Mouse (Mus musculus) MN1 (cell line): ENCODE data around the gene Mapk8.

Experiments
- DNase-seq: peaks from one replicate; pipeline ENCODE4 v3.0.0-alpha.2; 2016; ENCODE audit warnings: low spot score

The Mapk8 gene

GRCm38 (mm10) chr14:33348146-33348545, 98.8 kb downstream of the Mapk8 start:
- no peak for DNase-seq

GRCm38 (mm10) chr14:33347738-33348137, 99.2 kb downstream of the Mapk8 start:
- no peak for DNase-seq

GRCm38 (mm10) chr14:33346546-33346945, 100.4 kb downstream of the Mapk8 start:
- no peak for DNase-seq

DNA sequence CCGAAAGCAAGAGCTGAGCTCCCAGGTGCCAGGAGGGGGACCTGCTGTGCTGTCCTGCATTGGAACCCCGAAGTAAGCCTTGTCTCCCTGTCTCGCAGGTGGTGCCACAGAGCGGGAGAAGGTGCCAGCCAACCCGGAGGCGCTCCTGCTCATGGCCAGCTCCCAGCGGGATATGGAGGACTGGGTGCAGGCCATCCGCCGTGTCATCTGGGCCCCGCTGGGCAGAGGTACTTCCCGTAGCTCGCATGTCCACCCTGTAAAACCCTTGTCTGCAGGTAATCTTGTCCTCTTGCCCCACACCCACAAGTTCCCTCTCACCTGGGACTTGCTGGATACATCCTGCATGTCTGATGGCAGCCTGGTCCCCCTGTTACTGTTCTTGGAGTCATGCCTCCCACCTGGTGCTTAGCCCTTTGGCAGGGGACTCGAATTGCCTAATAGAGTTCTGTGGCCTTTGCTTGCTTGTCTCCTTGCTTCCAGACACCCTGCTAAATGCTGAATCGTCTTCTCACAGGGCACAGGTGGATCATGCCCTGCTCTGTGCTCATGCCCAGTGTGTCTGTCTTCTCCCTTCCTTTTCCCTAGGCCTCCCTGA, 103.7 kb downstream of the Mapk8 start:
- DNase-seq: no peak

GRCm38 (mm10) chr14:33338684-33339083, 108.3 kb downstream of the Mapk8 start:
- no peak for DNase-seq

DNA sequence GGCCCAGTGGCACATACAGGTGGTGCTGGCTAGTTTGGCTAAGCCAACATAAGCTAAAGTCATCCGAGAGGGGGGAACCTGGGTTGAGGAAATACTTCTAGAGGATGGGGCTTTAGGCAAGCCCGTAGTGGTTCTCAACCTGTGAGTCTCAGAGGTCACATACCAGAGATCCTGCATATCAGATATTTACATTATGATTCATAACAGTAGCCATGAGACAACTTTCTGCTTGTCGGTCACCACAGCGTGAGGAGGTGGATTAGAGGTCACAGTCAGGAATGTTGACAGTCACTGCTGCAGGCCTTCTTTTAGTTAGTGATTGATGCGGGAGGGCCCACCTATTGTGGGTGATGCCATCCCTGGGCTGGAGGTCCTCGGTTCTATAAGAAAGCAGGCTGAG, 111.2 kb downstream of the Mapk8 start:
- no peak for DNase-seq

DNA sequence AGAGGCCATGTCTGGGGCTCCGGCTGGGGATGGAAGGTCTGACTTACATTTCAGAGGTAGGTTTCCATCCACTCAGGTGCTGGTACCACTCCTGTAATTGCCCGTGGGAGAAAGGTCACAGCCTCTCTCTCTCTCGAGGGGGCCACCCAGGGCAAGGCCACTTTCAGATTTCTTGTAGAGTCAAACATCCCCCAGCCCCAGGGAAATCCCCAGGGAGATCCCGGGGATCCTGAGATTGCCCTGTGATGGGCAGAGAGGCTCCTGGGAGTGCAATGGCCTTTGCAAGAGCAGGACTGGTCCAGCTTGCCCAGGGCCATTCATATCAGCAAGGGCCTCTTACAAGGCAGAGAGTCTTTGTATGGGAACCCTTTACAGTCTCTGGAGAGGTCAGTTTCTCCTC, 112.6 kb downstream of the Mapk8 start:
- DNase-seq: no peak

DNA sequence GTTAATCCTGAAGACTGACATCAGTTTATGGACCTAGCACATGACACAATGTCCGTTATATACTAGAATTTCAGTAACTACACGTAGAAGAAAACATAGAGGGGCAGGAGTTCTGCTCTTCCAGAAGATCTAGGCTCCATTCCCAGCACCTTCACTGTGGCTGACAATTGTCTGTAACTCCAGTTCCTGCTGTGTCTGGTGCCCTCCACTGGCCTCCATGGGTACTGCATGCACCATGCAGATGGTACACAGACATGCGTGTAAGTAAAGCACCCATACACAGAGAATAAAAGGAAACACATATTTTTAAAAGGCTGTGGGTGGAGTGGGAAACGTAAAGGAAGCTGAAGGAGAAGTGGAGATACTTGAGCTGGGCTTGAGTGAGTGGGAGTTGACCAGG, 113.1 kb downstream of the Mapk8 start:
- DNase-seq: no peak

DNA sequence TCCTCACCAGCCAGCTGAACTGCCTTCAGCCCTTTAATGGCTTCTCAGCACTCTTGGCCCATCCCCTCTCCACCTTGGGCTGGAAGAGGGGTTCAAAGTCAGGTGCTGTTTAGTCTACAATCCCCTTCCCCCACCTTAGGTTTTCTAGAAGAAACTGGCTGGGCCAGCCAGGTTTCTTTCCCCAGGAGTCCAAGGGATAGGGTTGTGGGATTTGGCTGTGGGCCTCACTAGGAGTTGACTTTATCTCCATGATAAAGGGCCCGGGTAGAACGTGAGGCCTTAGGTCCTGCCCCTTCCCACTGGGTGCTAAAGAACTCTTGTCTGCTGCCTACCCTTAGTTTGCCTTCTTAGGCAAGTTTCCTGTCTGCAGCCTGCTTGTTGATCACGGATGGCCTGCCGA, 115.3 kb downstream of the Mapk8 start:
- no peak for DNase-seq

DNA sequence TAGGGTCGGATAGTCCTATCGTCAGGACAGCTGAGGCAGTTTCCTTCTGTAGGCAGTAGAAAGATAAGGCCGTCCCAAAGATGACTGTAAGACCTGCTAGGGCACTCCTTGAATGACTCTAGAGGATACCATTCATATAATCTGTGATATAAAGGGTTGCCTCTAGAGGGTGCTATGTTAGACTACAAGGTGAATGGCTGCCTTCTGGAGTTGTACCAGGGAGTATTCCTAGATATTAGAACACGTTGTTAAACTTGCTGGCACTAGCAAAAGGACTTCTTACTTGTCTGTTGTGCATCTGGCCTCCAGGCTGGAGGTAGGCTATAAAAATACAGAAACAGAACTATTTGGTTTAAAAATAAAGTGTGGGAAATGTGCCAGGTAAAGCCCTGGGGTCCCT, 116.0 kb downstream of the Mapk8 start:
- DNase-seq: no peak

DNA sequence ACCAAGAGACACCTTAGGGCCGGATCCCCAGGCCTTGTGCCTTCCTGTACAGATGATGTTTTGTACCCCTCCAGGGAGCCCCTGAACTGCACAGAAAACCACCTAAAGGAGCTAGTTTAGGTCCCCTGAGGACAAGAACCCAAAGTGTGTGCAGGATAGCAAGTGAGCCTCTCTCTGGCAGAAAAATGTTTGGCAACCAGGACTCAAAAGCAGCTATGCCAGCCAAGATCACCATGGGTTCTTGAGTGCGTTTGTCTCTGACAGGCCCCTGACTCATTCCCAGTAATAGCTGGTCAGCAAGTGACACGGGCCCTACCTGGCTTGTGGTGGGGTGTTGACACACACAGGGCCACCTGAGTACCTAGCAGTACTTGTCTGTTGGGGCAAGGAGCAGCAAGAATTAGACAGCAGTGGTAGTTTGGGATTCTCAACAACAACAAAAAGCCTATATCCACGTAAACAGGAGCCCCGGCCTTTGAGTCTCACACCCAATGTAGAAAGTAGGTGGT, 117.6 kb downstream of the Mapk8 start:
- DNase-seq: no peak

GRCm38 (mm10) chr14:33328369-33328768, 118.6 kb downstream of the Mapk8 start:
- DNase-seq: no peak
